In genomic region chr3:65367944-65368343, GRCm38 (mm10) we compare ENCODE assay signal across 16 mouse cellular contexts.
"Had no signal": no experiment of that assay in that cellular context is flagged by ENCODE, and none has a peak within 500 bp of the region (broad histone marks: within the 10 kb centered on the region; RNA-seq: fewer than 3 reads in every experiment).

No protein-coding gene starts in this region.

- H3K9me3 ChIP-seq: liver, embryonic 13.5 days; lung, embryonic 15.5 days; megakaryocyte, embryonic 14.5 days; stomach, embryonic 15.5 days had no signal

- H3K27me3 ChIP-seq: liver, embryonic 13.5 days; lung, embryonic 15.5 days; megakaryocyte, embryonic 14.5 days; stomach, embryonic 15.5 days had no signal

- H3K9ac ChIP-seq: liver, embryonic 13.5 days; liver, postnatal 0 days; lung, embryonic 15.5 days; stomach, embryonic 15.5 days had no signal

- ATAC-seq: intestine, postnatal 0 days; liver, postnatal 0 days had no signal

- H3K4me2 ChIP-seq: liver, embryonic 13.5 days; lung, embryonic 15.5 days; stomach, embryonic 15.5 days had no signal

- H3K4me1 ChIP-seq: liver, embryonic 13.5 days; lung, embryonic 15.5 days; megakaryocyte, embryonic 14.5 days; stomach, embryonic 15.5 days had no signal

- H3K4me3 ChIP-seq: left cerebral cortex, adult 2 months; liver, embryonic 13.5 days; lung, embryonic 15.5 days; megakaryocyte, embryonic 14.5 days; stomach, embryonic 15.5 days had no signal

- DNase-seq: kidney, adult 8-10 months; kidney, postnatal 25 days; liver; liver, embryonic 13.5 days; liver, postnatal 0 days; lung, postnatal 14 days; midbrain, embryonic 14.5 days; right cerebral cortex, postnatal 14 days; thymus, adult 2 months; thymus, postnatal 25 days had no signal

- H3K27ac ChIP-seq: left cerebral cortex, adult 2 months; liver, embryonic 13.5 days; lung, embryonic 15.5 days; macrophage; stomach, embryonic 15.5 days had no signal
